Mouse (Mus musculus): ENCODE data around the gene Abhd4.

Abhd4 gene

DNA sequence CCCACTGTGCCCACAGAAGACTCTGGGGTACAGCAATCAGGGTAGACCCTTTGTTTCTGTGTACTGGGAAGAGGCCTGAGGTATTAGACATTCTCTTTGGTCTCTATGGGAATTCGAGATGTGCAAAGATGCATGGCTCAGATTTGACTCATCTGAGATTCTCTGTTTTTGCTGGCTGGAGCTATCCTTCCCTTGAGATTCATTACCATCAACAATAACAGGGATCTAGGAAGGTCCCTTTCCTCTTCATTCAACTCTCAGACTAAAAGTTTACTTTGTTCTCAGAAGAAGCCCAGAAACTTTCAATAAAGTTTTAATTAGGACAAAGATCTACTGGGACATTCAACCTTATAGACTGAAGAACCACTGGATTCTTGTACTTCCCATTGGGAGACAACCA, 30.9 kb downstream of the Abhd4 start, which contains the start of gene Olfr49:
TSS of gene Olfr49 (minus strand) at position 101 of the 400 bp plus-strand sequence.
- no peak for DNase-seq (ENCODE audit: low spot score)

DNA sequence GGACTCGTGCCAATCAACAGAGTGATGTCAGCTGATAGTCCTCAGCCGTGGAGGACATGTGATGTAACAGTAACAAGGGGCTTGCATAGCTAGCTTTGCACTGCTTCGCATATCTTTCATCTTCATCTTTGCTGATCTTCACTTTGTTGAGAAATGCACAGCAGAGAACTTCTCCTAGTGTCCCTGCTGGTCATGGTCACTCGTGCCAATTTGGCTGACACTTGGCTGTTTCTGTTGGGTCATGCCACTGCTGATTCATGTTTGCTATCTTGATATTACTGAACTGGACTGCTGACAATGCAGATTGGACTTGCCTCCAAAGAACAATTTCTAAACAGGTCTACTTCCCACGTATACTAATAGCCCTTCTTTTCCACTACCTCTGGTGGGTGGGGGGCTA, 46.1 kb downstream of the Abhd4 start:
- DNase-seq (ENCODE audit: low spot score): no peak

DNA sequence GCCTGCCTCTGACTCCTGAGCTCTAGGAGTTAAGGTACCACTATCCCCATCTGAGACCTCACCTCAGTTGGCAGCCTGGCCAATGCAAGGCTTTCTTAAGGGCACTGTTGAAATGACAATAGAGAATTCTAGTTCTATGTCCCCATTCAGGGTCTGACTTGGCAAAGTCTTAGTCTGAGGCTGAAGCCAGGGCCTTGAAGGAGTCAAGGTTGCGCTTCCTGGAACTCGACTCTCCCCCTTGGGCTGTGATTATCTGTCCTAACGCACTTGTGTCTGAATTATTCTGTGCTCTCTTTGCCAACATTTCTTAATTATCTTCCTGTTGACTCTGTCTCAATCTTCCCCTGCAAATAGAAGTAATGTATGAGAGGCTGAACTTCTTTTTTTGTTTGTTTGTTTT, 46.7 kb downstream of the Abhd4 start:
- no peak for DNase-seq (ENCODE audit: low spot score)

DNA sequence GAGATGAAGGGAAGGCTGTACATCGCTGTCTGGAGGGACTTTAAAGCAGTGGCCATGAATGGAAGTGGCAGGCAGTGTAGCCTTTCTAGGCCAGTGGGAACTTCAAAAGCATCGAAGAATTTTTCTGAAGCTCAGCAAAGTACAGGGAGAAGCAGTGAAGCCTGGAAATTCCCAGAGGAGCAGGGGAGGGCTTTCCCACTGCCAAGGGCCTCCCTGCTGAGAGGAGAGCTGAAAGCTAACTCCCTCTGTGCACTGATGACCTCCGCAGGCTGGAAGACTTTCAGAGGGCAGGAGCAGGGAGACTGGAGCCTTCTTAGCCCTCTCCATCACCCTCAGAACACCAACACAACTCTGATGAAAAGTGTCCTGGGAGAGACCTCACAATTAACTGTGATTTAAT, 57.8 kb downstream of the Abhd4 start:
- no peak for DNase-seq (ENCODE audit: low spot score)

All from MN1 (cell line).